Mouse (Mus musculus) hindbrain, embryonic 13.5 days (tissue): Measurements from ENCODE around the gene Cbl. TPM values are rescaled to one million over a fixed set of nuclear protein-coding genes. Genes with fewer than 3 reads are reported as not detected.
A peak's percentile ranks its signal among the peaks of the same experiment; 100 is the strongest.

ENCODE experiments used
- ATAC-seq: fragments of 200-750 bp; cut with Nextera tagmentation; 2 replicates; pipeline ENCODE4 v1.8.0; 2017; ENCODE audit warnings: moderate TSS enrichment; ENCODE audit not compliant: low FRiP score
- H3K27ac ChIP-seq: fragments of 300-500 bp; sonication (generic); 2 replicates; pipeline ENCODE4 v1.5.1; 2015; ENCODE audit warnings: inconsistent platforms, mild to moderate bottlenecking, moderate library complexity
- H3K27me3 ChIP-seq: fragments of 300-500 bp; sonication (generic); 2 replicates; pipeline ENCODE4 v1.6.1; 2015; ENCODE audit warnings: mild to moderate bottlenecking, inconsistent platforms
- H3K36me3 ChIP-seq: fragments of 300-500 bp; sonication (generic); 2 replicates; pipeline ENCODE4 v1.6.1; 2015; ENCODE audit warnings: mild to moderate bottlenecking, inconsistent platforms
- H3K4me1 ChIP-seq: fragments of 300-500 bp; sonication (generic); replicated peaks from 2 replicates; pipeline ENCODE4 v1.6.1; 2015; ENCODE audit warnings: inconsistent platforms
- H3K4me2 ChIP-seq: fragments of 300-500 bp; sonication (generic); 2 replicates; pipeline ENCODE4 v1.6.1; 2015; ENCODE audit warnings: inconsistent platforms, mild to moderate bottlenecking, moderate library complexity
- H3K4me3 ChIP-seq: fragments of 300-500 bp; sonication (generic); 2 replicates; pipeline ENCODE4 v1.5.1; 2015; ENCODE audit warnings: mild to moderate bottlenecking, inconsistent platforms
- H3K9ac ChIP-seq: fragments of 300-500 bp; sonication (generic); 2 replicates; pipeline ENCODE4 v1.6.1; 2015; ENCODE audit warnings: mild to moderate bottlenecking, inconsistent platforms
- H3K9me3 ChIP-seq: fragments of 300-500 bp; sonication (generic); 2 replicates; pipeline ENCODE4 v1.6.1; 2016; ENCODE audit warnings: inconsistent platforms
- WGBS: fragments of 180-500 bp; shearing (Covaris S2); methylation state at CpG from one replicate; pipeline ENCODE4 v1.1.7; 2015; 5-methylcytosine and 5-hydroxymethylcytosine counted together
- polyA plus RNA-seq: library from polyadenylated mRNA; unstranded; fragments of >200 nt; fragmentation: Nextera tagmentation; extraction: Ambion mirVana; gene quantifications from 2 replicates; pipeline ENCODE4 v1.2.1, GENCODE M21; 2015

Cbl gene
- polyA plus RNA-seq, 1 experiment from 2014 or later: 24.4 TPM

DNA sequence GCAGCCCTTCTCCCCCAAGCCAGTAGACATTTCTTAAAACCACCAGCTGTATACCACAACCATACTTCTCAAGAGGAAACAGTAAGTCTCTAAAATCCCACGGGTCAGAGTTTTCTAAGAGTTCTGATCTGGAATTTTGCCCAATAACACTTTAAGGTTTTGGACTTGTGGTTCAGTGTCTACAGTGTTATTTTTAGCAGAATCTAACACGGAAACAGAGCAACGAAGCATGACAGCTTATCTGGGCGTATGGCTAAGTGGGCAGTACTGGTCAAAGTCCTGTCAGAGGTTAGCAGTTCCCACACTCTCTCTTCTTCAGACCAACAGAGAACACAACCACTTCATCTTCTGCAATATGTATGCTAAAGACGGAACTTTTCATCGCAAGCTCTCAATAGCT is 58.3 kb downstream of the Cbl start:
- H3K9ac ChIP-seq: no peak overlapping the region
- no peak overlapping the region for H3K4me3 ChIP-seq
- H3K27me3 ChIP-seq: no peaks in the 10 kb centered on the region
- WGBS: 88% methylated on average over 6 of the region's 6 CpGs
- no peak for ATAC-seq
- H3K36me3 ChIP-seq: peaks cover 36% of the 10 kb centered on the region
- no peak overlapping the region for H3K27ac ChIP-seq
- H3K4me2 ChIP-seq: no peak overlapping the region
- 0 out of 2 replicates have a peak, but pooled peaks cover 3% of the 10 kb centered on the region for H3K4me1 ChIP-seq
- H3K9me3 ChIP-seq: no peaks in the 10 kb centered on the region

DNA sequence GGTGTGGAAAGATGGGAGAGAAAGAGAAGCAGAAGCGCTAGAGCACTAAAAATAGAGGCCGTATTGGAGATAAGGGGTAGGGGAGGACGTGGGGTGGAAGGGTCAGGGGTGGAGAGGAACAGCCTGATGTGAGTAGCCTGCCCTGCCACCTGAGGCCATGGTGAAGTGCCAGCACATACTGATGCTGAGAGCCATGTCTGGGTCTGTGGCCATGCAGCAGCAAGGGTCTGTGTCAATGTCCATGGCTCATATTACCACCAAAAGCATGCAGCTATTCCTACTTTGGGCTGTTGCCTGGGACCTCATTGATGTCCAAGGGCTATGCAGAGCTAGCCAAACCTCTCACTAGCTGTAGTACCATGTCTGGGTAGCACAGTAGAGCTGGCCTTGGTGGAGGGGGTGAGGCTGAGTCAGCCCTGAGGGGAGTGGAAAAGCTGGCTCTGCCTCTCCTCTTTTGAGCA is 63.1 kb downstream of the Cbl start:
- no peak for ATAC-seq
- Histone ChIP-seq H3K27me3 (no peaks in the 10 kb centered on the region), H3K4me3 (no peak overlapping the region), H3K4me2 (no peak overlapping the region), H3K9me3 (no peaks in the 10 kb centered on the region), H3K36me3 (peaks cover 41% of the 10 kb centered on the region), H3K9ac (no peak overlapping the region), H3K4me1 (0 out of 2 replicates have a peak, but pooled peaks cover 1% of the 10 kb centered on the region), H3K27ac (no peak overlapping the region)
- 94% methylated on average over 3 of the region's 3 CpGs for WGBS

DNA sequence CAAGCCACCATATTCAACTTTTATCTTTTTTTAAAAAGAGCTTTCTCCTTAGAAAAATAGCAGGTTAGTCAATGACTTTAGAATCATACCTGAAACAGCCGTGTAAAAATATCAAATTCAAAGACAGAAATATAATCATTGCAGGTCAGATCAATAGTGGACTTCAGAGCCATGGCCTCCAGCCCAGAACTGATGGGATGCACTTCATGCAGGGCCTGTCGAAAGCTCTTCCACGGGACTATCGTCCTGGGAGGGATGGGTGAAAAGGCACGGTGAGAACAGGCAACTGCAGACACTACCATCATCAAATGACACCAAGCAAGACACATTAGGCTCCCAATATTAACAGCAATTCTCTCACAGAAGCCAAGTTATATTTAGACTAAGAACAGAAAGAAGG is 64.9 kb downstream of the Cbl start:
- no peaks in the 10 kb centered on the region for H3K4me1 ChIP-seq
- H3K36me3 ChIP-seq: peaks cover 58% of the 10 kb centered on the region
- no peak overlapping the region for H3K4me3 ChIP-seq
- H3K27ac ChIP-seq: no peak overlapping the region
- no peak overlapping the region for H3K9ac ChIP-seq
- 91% methylated on average over 5 of the region's 5 CpGs for WGBS
- no peaks in the 10 kb centered on the region for H3K9me3 ChIP-seq
- H3K27me3 ChIP-seq: no peaks in the 10 kb centered on the region
- no peak for ATAC-seq
- H3K4me2 ChIP-seq: no peak overlapping the region

DNA sequence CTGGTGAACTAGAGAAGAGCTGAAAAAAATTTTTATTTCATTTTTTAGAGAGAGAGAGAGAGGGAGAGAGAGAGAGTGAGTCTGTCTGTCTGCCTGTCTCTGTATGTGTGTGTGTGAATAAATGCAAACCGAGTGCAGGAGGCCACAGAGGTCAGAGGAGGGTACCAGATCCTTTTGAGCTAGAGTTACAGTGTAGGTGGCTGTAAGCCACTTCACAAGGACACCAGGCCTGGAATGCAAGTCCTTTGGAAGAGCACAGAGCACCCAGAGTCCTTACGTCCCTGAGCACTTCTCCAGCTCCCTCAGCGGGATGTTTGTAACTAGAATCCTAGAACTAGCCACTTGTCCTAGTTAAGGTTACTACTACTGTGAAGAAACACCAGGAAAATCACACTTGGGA is 74.0 kb downstream of the Cbl start:
- no peaks in the 10 kb centered on the region for H3K27me3 ChIP-seq
- ATAC-seq: no peak
- peaks cover 87% of the 10 kb centered on the region for H3K36me3 ChIP-seq
- no peak overlapping the region for H3K27ac ChIP-seq
- WGBS: 85% methylated on average over 3 of the region's 3 CpGs
- no peak overlapping the region for H3K4me2 ChIP-seq
- no peak overlapping the region for H3K4me3 ChIP-seq
- H3K4me1 ChIP-seq: no peaks in the 10 kb centered on the region
- H3K9me3 ChIP-seq: no peaks in the 10 kb centered on the region
- H3K9ac ChIP-seq: no peak overlapping the region

DNA sequence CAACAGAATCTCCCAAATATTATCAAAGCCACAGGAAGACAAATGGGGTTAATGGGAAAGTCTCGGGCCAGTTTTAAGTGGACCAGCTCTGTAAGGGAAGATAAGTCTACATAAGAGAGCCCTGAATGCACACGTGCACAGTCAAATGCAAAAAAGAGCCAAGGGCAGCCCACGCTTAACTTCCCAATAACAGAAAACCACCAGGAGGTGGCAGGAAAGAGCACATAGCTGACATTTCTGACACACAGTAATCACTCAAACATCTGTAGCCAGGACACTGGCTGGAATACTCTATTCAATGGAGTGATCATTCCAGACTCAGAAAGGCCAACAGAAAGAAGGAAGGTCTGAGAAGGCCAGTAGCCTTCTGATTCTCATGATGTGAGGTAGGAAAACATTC is 86.6 kb downstream of the Cbl start:
- Histone ChIP-seq H3K9ac (no peak overlapping the region), H3K27ac (no peak overlapping the region), H3K36me3 (peaks cover 65% of the 10 kb centered on the region), H3K4me1 (no peaks in the 10 kb centered on the region), H3K4me3 (no peak overlapping the region), H3K4me2 (no peak overlapping the region), H3K27me3 (no peaks in the 10 kb centered on the region), H3K9me3 (no peaks in the 10 kb centered on the region)
- WGBS: 70% methylated on average over 3 of the region's 3 CpGs
- no peak for ATAC-seq

DNA sequence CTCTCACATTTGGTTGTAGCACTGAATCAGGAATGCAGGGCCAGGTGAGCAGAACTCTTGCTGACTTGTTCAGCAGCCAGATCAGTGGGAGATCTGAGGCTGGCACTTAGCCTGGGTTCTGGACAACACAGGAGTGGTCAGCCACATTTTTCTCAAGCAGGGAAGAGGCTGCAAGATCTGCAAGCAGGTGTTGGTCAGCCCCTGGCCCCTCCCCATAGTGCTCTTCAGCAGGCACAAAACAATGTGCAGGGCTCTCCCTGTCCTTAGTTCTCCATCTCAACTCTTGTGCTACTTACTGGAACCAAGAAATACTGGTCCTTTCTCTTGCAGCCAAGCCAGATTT is 89.2 kb downstream of the Cbl start:
- no peaks in the 10 kb centered on the region for H3K27me3 ChIP-seq
- no peak overlapping the region for H3K4me3 ChIP-seq
- no peak for ATAC-seq
- H3K9ac ChIP-seq: no peak overlapping the region
- H3K27ac ChIP-seq: no peak overlapping the region
- no peaks in the 10 kb centered on the region for H3K4me1 ChIP-seq
- no peak overlapping the region for H3K4me2 ChIP-seq
- H3K9me3 ChIP-seq: no peaks in the 10 kb centered on the region
- peaks cover 55% of the 10 kb centered on the region for H3K36me3 ChIP-seq

DNA sequence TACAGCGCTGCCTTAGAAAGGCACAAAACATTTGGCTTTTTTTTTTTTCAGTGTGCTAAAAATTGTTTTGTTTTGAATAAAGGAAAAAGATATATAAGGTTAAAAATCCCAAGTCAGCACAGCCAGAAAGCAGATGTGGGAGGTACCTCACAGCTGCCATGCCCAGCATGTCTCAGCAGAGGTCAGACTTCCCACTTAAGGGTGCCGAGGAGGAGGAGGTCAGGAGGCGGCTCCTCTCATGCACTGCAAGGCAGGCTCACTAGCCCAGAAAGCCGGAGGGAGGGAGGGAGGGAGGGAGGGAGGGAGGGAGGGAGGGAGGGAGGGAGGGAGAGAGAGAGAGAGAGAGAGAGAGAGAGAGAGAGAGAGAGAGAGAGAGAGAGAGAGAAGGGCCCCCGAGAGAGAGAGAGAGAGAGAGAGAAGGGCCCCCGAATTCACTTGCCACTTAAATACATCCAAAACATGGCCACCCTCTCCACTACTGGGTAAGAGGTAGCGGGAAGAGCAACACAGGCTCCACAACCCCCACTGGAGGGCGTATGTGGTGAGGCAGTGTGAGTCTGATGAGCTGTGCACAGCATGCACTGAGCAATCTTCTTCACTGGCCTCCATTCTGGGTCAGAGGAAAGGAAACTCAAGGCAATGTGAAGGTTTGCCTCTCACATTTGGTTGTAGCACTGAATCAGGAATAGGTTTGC is 89.7 kb downstream of the Cbl start:
- no peak overlapping the region for H3K4me3 ChIP-seq
- 39% methylated on average over 6 of the region's 8 CpGs for WGBS
- peaks cover 55% of the 10 kb centered on the region for H3K36me3 ChIP-seq
- H3K9ac ChIP-seq: no peak overlapping the region
- no peak overlapping the region for H3K4me2 ChIP-seq
- H3K27ac ChIP-seq: no peak overlapping the region
- H3K4me1 ChIP-seq: no peaks in the 10 kb centered on the region
- no peak for ATAC-seq
- H3K9me3 ChIP-seq: no peaks in the 10 kb centered on the region
- no peaks in the 10 kb centered on the region for H3K27me3 ChIP-seq

DNA sequence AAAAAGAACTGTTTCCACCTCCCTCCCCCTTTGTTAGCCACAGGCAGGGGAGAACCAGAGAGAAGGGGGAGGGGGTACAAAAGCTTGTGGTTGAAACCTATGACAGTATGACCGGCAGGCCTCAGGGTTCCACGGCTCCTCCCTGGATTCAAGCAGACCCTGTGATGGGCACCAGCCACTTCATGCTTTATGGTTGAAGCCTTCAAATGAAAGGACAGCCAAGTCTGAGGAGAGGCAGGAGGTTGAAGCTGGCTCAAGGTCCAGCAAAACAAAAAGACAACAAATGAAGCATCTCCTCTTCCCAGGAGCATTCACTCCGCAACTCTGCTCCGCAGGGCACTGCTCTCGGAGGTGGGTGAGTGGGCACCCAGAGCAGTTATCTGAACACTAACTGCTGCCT is 90.4 kb downstream of the Cbl start:
- H3K36me3 ChIP-seq: peaks cover 49% of the 10 kb centered on the region

DNA sequence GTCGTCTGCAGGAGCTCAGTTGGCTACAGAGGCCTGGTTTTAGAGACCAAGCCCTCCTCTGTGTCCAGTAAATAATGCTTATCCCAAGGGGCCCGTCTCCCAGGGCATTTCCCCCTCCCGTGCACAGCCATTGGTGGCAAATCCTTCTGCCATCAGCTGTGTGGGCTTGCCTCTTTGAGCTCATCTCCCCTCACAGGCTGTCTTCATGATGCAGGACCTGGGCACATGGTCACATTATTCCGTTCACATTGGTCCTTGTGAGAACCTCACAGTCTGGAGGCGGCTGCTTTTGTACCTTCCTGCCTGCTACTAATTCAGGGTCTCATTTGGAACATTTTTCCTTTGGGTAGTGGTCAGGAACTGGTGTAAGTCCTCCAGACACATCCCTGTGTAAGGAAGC is 91.9 kb downstream of the Cbl start:
- Histone ChIP-seq H3K27me3 (peaks cover 2% of the 10 kb centered on the region; the same call in 1 of the 2 replicates), H3K36me3 (peaks cover 46% of the 10 kb centered on the region), H3K9me3 (no peaks in the 10 kb centered on the region), H3K9ac (no peak overlapping the region), H3K4me3 (no peak overlapping the region), H3K4me1 (0 out of 2 replicates have a peak, but pooled peaks cover 3% of the 10 kb centered on the region), H3K4me2 (no peak overlapping the region), H3K27ac (no peak overlapping the region)
- WGBS: 69% methylated on average over 5 of the region's 5 CpGs
- ATAC-seq: no peak

More for the DNA sequence above, 90.4 kb downstream of the Cbl start:
- Histone ChIP-seq H3K27me3 (no peaks in the 10 kb centered on the region), H3K4me2 (no peak overlapping the region), H3K27ac (peak overlapping the region; percentile 4; the same call in 1 of the 2 replicates), H3K9me3 (no peaks in the 10 kb centered on the region), H3K4me3 (no peak overlapping the region), H3K9ac (no peak overlapping the region), H3K4me1 (0 out of 2 replicates have a peak, but pooled peaks cover 3% of the 10 kb centered on the region)
- ATAC-seq: no peak
- WGBS: 71% methylated on average over 5 of the region's 5 CpGs

DNA sequence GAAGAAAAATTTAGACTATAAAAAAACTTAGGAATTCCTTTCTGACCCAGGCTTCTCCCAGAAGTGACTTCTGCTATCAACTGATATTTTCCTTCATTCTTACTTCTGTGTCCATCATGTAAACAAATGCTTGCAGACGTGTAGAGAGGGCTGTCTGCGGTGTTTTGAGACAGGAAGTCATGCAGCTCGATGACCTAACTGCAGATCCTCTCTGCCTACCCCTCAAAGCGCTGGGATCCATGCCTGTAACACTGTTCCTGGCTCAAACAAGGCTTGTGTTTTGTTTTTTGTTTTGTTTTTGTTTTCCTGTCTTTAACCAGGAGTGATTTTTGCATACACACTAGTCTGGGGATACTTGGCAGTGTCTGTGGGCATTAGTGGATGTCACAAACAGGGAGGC is 96.0 kb downstream of the Cbl start:
- no peak for ATAC-seq
- 81% methylated on average over 4 of the region's 4 CpGs for WGBS

DNA sequence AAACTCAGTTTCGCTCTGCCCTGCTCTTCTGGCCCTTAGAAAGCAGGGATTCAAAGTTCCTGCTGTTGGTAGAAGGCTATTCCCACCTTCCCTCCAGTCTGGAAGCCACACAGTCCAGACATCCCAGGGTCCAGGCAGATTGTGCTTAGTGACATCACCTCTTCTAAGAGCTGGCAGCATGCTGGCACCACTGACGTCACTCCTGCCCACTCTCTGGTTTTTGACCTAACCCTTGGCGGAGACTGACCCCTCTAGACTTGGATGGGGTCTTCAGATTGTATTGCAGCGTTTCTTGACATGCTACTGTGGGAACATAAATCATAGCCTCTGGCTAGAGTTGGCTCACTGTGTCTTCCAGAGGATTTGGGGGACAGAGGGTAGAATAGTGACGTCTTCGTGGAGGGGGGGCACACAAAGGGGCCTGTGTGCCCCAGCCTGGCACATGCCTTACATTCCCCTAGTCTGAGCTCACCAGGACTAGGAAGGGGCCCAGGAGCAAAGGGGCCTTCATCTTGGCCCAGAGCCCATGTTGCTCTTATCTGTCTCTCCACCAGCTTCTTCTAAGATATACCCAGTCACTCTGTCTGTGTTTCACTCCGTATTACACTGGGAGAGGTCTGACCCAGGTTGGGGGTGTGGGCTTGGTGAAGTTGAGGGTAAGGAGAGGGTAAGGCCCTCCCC is 98.0 kb downstream of the Cbl start:
- 0 out of 2 replicates have a peak, but pooled peaks have one; percentile 21 for ATAC-seq
- no peaks in the 10 kb centered on the region for H3K9me3 ChIP-seq
- peaks cover 63% of the 10 kb centered on the region for H3K27me3 ChIP-seq
- WGBS: 63% methylated on average over 7 of the region's 7 CpGs
- H3K4me1 ChIP-seq: peaks cover 44% of the 10 kb centered on the region
- 0 out of 2 replicates have a peak overlapping the region, but pooled peaks have one; percentile 2 for H3K27ac ChIP-seq
- H3K9ac ChIP-seq: peak overlapping the region; percentile 74; the same call in 1 of the 2 replicates
- H3K4me3 ChIP-seq: peak overlapping the region; percentile 48
- peaks cover 14% of the 10 kb centered on the region; the same call in 1 of the 2 replicates for H3K36me3 ChIP-seq
- H3K4me2 ChIP-seq: peak overlapping the region; percentile 69

More for the DNA sequence above, 96.0 kb downstream of the Cbl start:
- peaks cover 38% of the 10 kb centered on the region for H3K4me1 ChIP-seq
- no peak overlapping the region for H3K9ac ChIP-seq
- peaks cover 24% of the 10 kb centered on the region for H3K36me3 ChIP-seq
- H3K27me3 ChIP-seq: peaks cover 43% of the 10 kb centered on the region
- H3K4me2 ChIP-seq: no peak overlapping the region
- no peak overlapping the region for H3K4me3 ChIP-seq
- no peak overlapping the region for H3K27ac ChIP-seq
- no peaks in the 10 kb centered on the region for H3K9me3 ChIP-seq

DNA sequence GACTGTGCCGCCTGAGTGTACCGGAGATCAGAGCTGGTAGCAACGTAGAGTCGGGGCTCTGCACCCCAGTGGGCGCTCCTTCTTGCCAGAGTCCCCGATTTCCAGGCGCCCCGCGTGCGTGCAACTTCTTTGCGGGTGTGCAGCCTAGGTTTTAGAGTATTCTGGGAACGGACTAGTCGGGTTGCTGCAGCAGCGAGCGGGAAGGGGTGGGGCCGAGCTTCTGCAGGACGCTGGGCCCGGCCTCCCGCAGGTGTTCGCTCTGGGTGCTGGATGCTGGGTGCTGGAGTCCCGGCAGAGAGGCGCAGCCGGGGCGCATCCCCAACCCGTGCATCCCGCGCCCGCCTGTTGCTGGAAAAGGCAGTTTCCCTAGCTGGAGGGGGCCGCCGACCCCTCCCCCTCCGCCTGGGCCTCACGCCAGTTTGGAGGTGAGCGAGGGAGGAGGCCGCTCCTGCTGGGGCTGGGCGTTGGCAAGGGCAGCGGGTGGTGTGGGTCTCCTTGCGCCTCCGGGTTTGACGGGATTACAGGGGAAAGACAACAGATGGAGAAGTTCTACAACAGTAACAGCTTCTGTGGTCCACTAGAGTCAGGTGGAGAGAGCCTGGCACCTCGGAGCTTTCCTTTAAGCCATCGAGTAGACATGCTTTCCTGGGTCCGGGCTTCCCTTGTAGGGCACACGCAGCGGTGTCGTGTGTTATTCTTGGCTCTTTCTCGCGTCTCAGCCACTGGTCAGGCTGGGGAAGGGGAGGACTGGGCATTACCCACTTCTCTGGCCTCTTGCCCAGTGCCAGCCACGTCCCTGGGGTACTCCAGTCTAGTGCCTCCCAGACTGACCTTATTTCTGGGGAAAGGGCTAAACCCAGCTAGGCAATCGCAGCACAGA is 98.8 kb downstream of the Cbl start:
- H3K27ac ChIP-seq: peak overlapping the region; percentile 32; the same call in 1 of the 2 replicates
- H3K27me3 ChIP-seq: peaks cover 70% of the 10 kb centered on the region
- 3% methylated on average over 49 of the region's 49 CpGs for WGBS
- H3K9ac ChIP-seq: peak overlapping the region; percentile 74
- ATAC-seq: no peak
- H3K4me3 ChIP-seq: peak overlapping the region; percentile 48
- peaks cover 8% of the 10 kb centered on the region; the same call in 1 of the 2 replicates for H3K36me3 ChIP-seq
- H3K9me3 ChIP-seq: no peaks in the 10 kb centered on the region
- H3K4me2 ChIP-seq: peak overlapping the region; percentile 69
- H3K4me1 ChIP-seq: peaks cover 52% of the 10 kb centered on the region
